Mouse (Mus musculus) gastrocnemius, adult 8-10 months (tissue): ENCODE results near the gene Col25a1. TPM values are rescaled to one million over a fixed set of nuclear protein-coding genes. Genes with fewer than 3 reads are reported as not detected.

ENCODE experiments used
- DNase-seq, 2 experiments: peaks; one replicate each; pipeline ENCODE4 v3.0.0; 2022; ENCODE audit warnings: low spot score in 2 of 2
- total RNA-seq, 4 experiments: library from RNA; stranded (reverse); gene quantifications; 2 replicates each; pipeline ENCODE4 v1.2.4; 2022

Col25a1 gene
- total RNA-seq = under 1 TPM; 0.05 to 0.13 (median 0.11) TPM

DNA sequence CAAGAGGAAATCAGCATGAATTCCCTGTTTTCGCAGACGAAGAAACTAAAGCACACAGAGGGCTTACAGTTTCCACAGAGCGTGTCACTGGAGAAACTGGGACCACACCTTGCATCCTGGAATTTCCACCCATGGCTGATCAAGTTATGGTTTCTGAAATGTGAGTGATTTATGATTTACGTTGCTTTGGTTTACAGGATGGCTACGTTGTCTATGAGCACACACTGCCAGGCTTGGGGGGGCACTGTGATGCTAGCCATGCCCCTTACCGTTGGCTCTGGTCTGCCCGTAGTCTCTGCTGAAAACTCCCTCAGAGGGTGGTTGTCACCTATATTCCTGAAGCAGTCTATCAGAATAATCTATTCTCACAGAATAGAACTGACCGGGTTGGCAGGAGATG is at the start of gene Col25a1:
Col25a1 (plus strand) TSS at position 301 of the 400 bp plus-strand sequence.
- DNase-seq = no peak

DNA sequence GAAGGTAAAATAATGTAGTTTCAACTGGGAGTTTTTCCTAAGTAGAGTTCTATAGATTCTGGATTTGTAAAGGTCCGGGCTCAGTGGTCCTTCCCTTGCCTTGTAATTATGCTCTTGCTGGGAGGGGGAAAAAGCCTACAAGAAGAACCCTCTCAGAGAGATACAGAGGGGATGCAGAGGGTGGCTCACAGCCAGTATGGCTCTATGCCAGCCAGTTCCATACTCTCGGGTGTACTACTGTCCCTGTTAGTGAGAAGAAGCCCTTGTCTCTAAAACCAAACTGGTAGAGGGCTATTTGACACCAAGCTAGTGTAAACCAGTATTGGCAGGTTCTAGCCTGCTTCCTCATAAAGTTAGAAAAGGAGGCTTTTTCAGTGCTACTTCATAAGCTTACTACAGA is 48.0 kb upstream of the Col25a1 start:
- DNase-seq = no peak

DNA sequence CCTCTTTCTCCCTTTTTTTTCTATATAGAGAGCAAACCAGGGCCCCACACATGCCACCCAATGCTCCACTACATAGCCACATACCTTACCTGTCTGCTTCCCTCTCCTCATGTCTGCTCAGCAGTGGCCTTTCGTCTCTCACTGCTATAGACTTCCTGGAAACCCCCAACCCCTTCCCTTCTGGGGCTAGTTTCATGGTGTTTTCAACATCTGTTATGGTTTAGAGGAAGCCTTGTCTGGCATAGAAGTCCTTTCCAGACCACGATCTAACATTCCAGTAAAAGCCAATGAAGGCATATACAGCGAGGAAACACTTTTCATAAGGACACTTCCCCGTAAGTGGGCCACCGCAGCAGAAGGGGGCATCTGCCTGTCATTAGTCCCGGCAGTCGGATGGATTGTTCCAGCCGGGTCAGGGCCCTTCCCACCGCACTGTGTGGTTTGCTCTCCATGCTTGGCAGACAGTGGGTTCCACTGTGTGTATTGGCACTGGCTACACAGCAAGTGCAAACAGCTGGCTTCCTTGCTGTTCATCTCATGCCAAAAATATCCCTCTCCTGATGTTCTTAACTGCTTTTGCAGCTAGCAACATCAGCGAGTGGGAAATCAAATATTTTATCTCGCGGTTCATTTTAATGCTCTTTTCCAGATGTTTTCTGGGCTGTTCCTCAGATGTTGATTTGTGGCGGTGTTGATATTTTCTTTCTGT is 44.8 kb upstream of the Col25a1 start:
- no peak for DNase-seq

DNA sequence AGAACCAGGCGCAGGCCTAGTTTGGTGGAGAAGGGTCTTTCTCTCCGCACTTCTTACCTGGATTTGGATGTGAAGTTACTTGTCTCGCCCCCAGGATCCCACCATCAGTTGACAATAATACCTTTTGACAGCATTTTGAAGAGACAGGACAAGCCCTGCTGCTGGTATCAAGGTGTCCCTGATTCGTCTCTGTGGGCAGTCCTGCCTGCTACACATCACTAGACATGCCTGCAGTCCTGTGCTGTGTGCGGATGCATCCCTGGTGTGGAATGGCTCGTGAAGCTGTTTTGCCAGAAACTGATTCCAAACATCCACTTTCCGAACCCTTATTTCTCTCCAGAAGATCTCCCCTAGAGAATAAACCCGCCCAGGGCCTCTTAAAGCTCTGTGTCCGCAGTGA is 43.8 kb upstream of the Col25a1 start:
- no peak for DNase-seq

DNA sequence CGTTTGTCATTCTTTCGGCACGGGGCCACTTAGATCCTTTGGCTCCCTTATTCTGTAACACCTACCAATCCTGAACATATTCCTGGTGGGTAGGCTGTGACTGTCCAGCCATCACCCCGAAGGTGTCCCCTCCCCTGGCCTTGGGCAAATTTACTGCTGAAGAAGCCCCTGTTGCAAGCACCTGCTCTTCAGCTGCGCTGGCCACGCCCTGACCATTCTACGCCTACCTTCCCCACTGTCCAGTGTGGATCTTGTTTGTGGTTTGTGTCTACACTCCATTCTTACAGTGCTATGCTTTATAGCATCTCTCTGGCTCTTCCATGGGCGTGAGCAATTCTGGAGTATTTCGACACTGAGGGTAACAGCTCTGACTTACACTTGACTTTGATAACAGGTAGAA is 42.6 kb upstream of the Col25a1 start:
- DNase-seq = no peak

DNA sequence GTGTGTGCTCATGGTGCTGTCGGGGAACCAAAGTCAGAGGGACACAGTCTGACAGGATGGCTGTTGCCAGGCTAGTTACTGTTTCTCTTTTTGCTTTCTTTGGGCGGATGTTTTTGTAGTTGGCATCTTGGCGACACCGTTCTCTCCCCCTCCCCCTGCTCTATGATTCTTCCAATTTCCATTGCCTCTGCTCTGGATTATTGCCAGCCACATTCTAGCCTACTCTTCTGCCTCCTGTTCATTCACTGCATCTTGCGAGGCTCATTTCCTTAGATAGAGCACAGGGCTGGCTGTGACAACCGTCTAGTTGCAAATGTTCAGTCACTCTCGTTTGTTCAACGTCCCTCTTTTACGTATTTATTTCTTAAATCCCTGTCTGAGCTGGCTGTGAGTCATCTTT is 40.8 kb upstream of the Col25a1 start:
- DNase-seq = no peak

DNA sequence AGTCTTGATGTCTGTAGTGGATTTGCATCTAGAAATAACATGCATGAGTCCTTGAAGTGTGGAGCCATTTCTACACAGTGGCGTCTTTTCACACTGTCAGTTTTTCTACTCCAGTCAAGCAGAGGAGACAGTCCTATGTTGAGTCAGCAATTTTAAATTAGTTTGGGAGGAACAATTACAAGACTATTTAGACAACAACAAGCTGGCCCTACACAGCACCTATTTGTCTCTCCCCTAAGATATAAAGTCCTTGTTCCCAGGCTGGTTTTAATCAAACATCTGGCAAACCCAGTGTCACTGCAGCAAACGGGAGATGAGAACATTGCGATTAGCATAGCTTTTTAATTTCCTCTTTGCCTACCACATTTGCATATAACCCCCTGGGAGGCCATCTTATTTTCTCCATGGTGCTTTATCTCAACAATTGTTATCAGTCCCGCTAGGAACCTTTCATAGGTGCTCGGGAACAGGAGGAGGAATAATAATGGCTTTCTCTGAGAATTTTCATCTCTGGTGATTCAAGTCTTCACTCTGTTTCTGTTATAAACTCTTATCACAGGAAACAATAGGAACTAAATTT is 37.1 kb upstream of the Col25a1 start:
- DNase-seq = no peak

DNA sequence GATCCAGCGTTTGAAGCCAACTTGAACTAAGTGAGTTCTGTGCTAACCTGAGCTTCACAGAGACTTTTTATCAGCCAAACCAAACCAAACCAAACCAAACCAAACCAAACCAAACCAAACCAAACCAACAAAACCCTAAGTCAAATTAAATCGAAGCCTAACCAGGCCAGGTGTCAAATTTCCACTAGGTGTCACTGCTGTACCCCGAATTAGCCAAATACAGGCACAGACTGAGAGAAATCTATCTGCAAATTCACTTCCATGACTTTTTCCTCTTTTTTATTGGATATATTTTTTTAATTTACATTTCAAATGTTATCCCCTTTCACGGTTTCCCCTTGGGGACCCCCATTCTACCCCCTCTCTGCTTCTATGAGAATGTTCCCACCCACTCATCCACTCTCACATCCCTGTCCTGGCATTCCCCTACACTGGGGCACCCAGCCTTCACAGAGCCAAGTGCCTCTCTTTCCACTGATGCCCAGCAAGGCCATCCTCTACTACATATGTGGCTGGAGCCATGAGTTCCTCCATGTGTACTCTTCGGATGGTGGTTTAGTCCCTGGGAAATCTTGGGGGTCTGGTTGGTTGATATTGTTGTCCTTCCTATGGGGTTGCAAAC is 36.0 kb upstream of the Col25a1 start:
- DNase-seq = no peak

DNA sequence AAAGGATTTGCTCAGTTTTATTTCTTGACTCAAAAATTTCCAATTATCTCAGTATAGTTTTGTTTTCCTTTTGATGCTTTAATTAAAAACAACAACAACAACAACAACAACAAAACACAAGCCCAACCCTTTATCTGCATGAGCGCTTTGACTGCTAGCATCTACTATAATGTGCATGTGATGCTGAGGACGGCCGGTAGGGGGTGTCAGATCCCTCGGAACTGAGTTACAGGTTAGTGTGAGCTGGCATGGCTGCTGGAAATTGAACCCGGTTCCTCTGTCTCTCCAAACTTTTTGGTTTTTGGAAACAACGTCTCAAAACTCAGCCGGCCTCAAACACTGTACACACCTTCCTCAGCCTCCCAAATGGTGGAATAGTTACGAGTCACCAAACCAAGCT is 27.8 kb upstream of the Col25a1 start:
- no peak for DNase-seq

DNA sequence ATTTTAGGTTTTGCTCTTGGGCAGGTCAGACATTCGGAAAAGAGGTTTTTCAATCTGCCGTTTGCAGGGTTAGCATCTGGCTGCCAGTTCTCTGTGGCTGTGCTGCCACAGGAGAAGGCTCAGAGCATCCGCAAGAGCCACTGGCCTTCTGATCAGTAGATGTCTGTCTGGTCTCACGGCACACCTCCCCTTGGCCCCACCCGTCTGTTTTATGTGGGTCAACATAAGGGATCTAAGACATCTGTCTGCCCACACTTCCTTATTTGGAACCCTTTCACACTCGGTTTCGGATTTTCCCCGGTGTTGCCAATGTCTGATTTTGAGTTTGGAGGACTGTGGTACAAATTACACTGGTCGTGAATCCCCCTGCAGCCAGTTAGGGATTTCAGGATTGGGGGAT is 26.8 kb upstream of the Col25a1 start:
- no peak for DNase-seq

DNA sequence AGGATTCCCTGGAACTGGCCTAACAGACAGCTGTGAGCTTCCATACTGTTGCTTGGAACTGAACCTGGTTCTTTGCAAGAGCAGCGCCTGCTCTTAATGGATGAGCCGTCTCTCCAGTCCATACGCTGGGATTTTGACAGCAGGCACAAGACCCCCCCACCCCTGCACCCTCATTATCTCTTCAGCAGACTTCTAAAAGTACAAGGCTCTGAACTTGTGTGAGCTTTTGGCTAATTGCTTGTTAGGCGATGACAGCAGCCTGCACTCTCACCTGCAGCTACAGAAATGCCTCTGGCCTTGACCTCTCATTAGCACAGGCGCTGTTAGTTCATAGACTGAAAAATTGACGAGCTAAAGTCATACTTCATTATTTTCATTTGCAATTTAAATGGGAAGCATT is 14.4 kb upstream of the Col25a1 start:
- no peak for DNase-seq

DNA sequence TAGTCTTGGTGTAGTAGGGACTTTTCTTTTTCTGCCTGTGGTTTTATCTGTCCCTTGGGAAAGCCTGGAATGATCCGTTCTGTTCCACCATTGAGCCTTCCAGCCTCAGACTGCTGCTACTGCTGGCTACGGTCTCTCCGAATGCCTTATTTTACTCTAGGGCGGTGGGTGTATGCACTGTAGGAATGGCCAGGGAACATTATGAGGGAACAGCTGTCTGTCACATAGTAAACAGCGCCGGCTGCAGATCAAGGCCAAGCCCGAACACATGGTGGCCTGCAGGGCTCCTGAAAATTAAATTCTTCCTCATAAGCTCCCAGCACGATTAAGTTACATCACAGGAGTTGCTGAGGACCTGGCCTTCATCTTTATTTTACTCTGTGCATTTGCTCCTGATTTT is 3.5 kb upstream of the Col25a1 start:
- DNase-seq = no peak

DNA sequence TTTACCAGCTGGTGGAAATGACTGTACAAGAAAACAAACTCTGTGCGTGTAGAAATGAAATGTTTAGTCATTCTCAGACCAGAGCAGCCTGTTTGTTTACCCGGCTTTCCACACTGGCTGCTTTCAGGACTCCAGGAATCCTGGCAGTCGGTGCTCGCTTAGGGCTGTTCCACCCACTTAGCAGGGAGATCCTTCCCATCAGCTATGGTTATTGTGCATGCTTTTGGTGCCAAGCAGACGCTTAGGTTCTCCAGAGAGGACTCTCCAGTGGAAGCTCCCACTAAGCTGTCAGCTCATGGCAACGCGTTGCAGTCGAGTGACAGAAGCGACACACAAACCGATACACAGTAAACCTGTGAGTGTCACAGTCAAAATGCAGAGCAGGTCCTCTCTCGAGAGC is 2.7 kb upstream of the Col25a1 start:
- DNase-seq = no peak

DNA sequence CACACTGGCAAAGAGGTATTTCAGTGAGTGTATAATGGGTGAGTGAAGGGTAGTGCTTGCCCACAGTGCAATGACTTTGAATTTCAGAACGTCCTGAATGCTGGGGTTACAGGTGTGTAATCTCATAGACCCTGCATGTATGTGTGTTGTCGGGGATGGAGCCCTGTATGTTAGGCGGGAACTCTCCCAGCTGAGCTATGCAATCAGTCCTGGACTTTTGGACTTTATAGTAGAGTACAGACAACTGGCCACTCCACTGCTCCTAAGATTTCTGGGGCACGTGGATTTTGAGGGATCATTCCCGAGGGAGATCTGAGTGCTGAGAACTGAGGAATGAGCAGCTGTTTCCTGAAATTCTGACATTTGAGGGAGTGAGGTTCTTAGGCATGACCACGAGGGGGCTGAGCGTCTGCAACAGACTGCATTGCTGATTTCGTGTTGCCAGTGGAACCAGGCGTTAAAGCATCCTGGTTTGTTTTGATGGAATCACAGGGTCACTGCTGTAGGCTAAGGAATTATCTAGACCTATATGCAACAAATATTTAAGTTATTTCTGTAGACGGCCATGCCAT is 1.6 kb upstream of the Col25a1 start:
- DNase-seq = no peak

DNA sequence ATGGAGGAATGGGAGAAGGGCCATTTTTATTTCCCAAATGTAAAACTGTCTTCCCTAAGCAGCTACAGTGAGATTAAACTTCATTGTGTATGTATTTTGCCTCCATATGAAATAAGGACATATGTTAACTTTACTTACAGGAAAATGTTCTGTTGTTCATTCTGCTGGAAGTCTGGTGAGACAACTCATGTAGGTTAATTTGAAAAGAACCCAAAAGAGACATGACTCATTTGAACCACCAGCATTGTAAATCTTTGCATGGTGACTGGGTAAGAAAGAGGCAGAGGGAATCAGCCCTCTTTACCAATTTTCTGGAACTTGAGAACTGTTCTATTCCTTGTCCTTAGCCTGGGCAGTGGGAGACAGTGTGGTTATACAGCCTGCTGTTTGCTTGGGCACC is 5.9 kb downstream of the Col25a1 start:
- DNase-seq = no peak

DNA sequence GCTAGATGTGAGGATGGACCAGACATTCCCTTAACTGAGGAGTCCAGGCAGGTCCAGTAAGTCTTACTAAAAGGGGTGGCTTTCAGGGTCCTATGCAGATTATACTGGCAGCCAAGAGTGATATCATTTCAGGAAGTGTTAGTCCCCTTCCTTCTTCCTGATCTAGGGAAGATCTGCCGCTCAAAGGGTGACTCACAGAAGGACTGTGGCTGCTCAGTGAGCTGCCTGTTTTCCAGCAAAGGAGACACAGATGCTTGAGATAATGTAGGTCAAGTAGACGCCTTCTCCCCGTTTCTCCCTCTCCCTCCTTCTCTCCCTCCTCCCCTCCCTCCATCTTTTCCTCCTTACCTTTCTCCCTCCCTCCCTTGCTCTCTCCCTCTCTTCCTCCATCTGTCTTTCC is 6.3 kb downstream of the Col25a1 start:
- DNase-seq = no peak

DNA sequence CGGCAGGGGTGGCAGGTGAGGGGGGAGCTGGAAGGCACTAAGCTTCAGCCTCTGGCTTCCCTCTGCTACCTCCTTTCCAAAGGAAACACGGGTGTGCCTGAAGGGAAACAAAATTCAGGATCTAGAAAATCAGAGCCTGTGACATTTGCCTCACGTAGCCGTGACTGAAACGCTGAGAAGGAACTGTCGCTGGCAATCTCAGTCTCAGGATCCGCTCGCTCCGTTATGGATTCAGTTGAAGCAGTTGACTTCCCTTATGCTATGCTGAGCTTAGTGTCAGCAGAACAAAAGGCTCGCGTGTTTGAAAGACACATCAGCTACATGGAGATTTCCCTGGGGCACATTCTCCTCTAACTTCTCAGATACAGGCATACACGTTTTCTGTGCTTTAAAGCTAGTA is 14.6 kb downstream of the Col25a1 start:
- no peak for DNase-seq

DNA sequence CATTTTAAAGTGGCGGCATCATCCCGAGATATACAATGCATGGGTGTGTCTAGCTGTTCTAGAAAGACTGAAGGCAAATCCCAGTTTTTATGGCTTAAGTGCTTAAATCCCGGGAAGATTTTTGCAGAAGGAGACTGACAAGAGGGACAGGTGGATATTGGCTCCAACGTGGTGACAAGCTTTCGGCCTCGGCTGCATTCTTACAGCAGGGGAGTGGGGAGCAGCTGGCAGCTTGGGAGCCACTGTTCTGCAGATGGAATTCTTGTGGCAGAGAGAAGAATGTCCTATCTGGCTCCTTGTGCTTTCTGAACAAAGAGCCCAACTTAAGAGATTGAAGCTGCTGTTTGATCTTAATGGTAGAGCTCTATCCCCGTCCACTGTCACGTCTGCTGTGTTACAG is 16.5 kb downstream of the Col25a1 start:
- no peak for DNase-seq

DNA sequence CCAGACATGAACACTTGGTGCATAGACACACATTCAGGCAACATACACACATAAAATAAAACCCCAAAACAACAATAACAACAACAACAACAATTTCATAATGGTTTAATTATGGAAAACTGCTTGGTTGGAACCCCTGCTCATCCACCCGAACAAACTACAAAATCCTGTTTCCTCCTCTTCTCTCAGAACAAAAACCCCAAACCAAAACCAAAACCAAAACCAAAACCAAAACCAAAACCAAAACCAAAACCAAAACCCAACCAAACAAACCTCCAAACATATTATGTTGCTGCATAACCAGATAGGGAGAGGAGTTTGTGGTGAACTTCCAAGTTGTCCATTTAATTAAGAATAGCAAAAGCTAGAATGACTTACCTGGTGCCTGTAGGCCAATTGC is 17.9 kb downstream of the Col25a1 start:
- DNase-seq = no peak

DNA sequence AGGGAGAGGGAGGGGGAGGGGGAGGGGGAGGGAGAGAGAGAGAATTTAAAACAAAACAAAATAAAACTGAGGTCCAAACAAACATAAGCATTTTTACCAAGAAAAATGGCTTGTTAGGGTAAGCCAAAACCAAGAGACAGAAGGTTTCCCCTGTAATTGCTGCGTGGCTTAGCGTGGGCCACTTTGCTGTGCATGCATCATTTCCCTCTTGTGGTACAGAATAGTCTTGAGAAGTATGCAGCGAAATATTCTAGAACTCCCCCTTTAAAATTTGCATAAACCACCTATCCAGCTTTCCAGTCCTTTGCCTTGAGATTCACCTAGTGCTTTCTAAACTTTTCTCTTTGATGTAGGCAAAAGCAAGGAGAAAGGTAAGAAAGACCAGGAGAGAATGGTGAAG is 21.8 kb downstream of the Col25a1 start:
- no peak for DNase-seq

DNA sequence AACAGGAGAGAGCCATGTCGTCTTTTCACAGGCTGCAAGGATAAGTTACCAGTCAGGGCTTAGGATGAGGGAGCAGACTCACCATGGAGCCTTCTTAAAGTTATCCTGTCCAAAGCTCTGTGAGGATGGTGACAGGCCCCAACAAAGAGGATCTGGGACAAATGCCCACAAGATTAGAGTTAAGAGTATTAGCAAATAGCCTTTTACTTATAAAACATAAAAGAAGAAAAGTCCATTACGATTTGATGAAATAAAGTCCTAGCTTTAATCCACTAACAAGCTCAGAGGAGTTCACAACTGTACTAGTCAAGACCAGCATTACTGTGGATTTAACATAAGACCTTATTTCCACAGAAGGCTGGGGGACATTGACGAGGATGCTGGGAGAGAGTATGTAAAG is 26.2 kb downstream of the Col25a1 start:
- no peak for DNase-seq

DNA sequence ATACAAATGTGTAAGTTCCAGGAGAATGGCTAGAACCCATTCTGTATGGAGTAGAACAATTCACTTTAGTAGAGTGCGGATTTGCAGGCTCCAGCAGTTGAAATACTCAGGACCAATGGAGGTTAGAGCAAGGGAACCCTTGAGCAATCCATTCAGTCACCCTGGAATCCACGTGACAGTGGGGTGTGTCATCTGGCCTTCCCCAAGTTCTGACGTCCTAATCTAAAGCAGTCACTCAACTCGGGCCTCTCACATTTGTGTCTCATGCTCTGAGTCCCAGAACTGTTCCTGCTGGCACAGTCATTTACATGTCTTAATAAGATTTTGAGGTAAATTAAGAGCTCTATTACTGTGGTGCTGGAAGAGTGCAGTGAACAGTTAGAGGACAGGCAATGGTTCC is 28.6 kb downstream of the Col25a1 start:
- DNase-seq = no peak

DNA sequence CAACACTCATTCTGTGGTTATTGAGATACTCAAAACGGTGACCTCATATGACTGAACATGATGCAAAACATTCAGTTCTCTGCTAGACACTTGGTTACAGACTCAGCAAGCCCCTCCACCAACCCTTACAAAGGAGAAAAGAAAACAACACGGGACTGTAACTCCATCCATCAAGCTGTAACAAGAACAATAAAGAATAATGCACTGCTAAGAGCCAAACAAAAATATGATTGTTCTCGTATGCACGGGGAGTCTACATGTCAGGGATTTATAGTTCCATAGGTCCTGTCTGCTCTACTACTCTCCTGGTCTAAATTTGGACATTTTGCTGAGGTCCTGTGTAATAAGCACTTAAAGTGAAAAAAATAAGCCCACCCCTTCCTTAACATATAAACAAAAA is 29.6 kb downstream of the Col25a1 start:
- DNase-seq = no peak
